Mouse (Mus musculus) ES-Bruce4 (cell line): ENCODE data around the gene Gpr62.

Experiments
- CTCF ChIP-seq: IDR thresholded peaks from one replicate; pipeline ENCODE4 v1.8.1; 2011; ENCODE audit warnings: low read depth, low read length
- EP300 ChIP-seq: IDR thresholded peaks from 2 replicates; pipeline ENCODE4 v1.6.1; 2011; ENCODE audit warnings: low read depth, low read length; ENCODE audit not compliant: insufficient read depth
- POLR2A ChIP-seq: IDR thresholded peaks from one replicate; pipeline ENCODE4 v1.8.1; 2011; ENCODE audit warnings: low read length; ENCODE audit not compliant: insufficient read depth

GRCm38 (mm10) chr9:106447951-106448350 is 17.8 kb downstream of the Gpr62 start:
- TF ChIP-seq POLR2A (no peak), CTCF (no peak), EP300 (no peak)
